Mouse (Mus musculus) erythroblast, embryonic 14.5 days (primary cell): ENCODE measurements around the gene Lgals3.

Experiments
- GATA1 ChIP-seq: IDR thresholded peaks from 2 replicates; pipeline ENCODE4 v1.6.1; 2012; ENCODE audit warnings: low read length, inconsistent platforms, mixed read lengths
- TAL1 ChIP-seq: IDR thresholded peaks from 3 replicates; pipeline ENCODE4 v1.6.1; 2012; ENCODE audit warnings: low read length, inconsistent platforms, mixed read lengths

- TF ChIP-seq TAL1 = no peak
- TF ChIP-seq GATA1 = no peak
These were observed 13.4 kb upstream of the Lgals3 start for GRCm38 (mm10) chr14:47354111-47354577.
